Mouse (Mus musculus): ENCODE measurements at regions not wholly inside any gene's neighbourhood (a gene's known extent, or its start where the extent isn't known, plus 50 kb on each side); places are given as distances from the start of the nearest gene placed in this dataset.
"Not testable (repeated sequence)": the region's sequence is repeated elsewhere in the genome, so short reads cannot be mapped to it uniquely, and the experiment has no call there.

DNA sequence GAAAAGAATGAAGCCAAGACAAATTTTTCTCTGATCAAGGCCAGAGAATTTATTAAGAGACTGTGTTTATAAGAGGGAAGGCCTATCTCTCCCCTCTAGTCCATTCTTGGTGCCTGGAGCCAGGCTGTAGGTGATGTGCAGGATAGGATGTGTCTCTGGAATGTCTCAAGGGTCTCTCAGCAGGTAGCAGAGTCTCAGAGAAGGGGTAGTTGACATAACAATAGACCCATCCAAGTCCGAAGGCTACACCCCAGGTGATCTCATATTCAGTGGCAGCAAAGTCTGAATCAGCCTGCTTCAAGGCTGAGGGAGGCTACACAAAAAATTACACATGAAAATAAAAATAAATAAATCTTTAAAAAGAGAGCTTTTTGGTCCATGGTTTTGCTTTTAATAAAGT, 297.6 kb downstream of the Sfmbt2 start:
- not testable (repeated sequence) for TF ChIP-seq CTCF (IDR thresholded peaks at IDR 0.05; ENCODE audit: control insufficient read depth, insufficient read depth, insufficient read length); MAX (IDR thresholded peaks at IDR 0.05); USF1 (IDR thresholded peaks at IDR 0.05; ENCODE audit: low read depth)

Data from C2C12 (cell line).